Mouse (Mus musculus) C2C12 (cell line): Measurements from ENCODE around the gene Rab3d. TPM values are rescaled to one million over a fixed set of nuclear protein-coding genes. Genes with fewer than 3 reads are reported as not detected.

Experiments used
- H3K27me3 ChIP-seq: one replicate; pipeline ENCODE4 v1.6.1; 2011; ENCODE audit not compliant: control insufficient read depth, insufficient read depth, insufficient read length
- H3K36me3 ChIP-seq: one replicate; pipeline ENCODE4 v1.6.1; 2011; ENCODE audit not compliant: control insufficient read depth, insufficient read depth
- H3K4me3 ChIP-seq: one replicate; pipeline ENCODE4 v1.5.1; 2011; ENCODE audit warnings: mild to moderate bottlenecking, control low read depth; ENCODE audit not compliant: poor library complexity, insufficient read depth, severe bottlenecking
- H3K79me2 ChIP-seq: one replicate; pipeline ENCODE4 v1.6.1; 2011; ENCODE audit not compliant: control insufficient read depth, insufficient read depth
- H3K79me3 ChIP-seq: one replicate; pipeline ENCODE4 v1.6.1; 2011; ENCODE audit warnings: low read depth, control low read depth
- H3ac ChIP-seq: one replicate; pipeline ENCODE3; 2011; ENCODE audit warnings: low read depth; ENCODE audit not compliant: control insufficient read depth, insufficient read length
- CEBPB ChIP-seq: IDR thresholded peaks from one replicate; pipeline ENCODE4 v1.6.1; 2011; ENCODE audit warnings: low read depth, mild to moderate bottlenecking, control low read depth, moderate library complexity
- CTCF ChIP-seq: IDR thresholded peaks from one replicate; pipeline ENCODE4 v1.5.1; 2011; ENCODE audit not compliant: control insufficient read depth, insufficient read depth, insufficient read length
- FOSL1 ChIP-seq: IDR thresholded peaks from one replicate; pipeline ENCODE4 v1.8.0; 2011; ENCODE audit warnings: mild to moderate bottlenecking, low read length; ENCODE audit not compliant: poor library complexity, insufficient read depth, severe bottlenecking
- MAX ChIP-seq: IDR thresholded peaks from one replicate; pipeline ENCODE4 v1.6.1; 2011; ENCODE audit warnings: mild to moderate bottlenecking, control low read depth
- MYOD1 ChIP-seq: IDR thresholded peaks from one replicate; pipeline ENCODE4 v1.6.1; 2011; ENCODE audit warnings: low read depth; ENCODE audit not compliant: control insufficient read depth, insufficient read length
- MYOG ChIP-seq: IDR thresholded peaks from one replicate; pipeline ENCODE4 v1.6.1; 2011; ENCODE audit not compliant: control insufficient read depth, insufficient read length; ENCODE audit errors: extremely low read depth
- USF1 ChIP-seq: IDR thresholded peaks from one replicate; pipeline ENCODE4 v1.6.1; 2011; ENCODE audit warnings: low read depth, mild to moderate bottlenecking, control low read depth, moderate library complexity
- polyA plus RNA-seq: library from polyadenylated mRNA; unstranded; fragments of >200 nt; fragmentation: generic; extraction: Trizol; gene quantifications from one replicate; pipeline ENCODE4 v1.2.1, GENCODE M21; 2012; ENCODE audit warnings: missing spikeins

Gene Rab3d
- polyA plus RNA-seq, 1 experiment: 12.2 TPM

- Histone ChIP-seq H3K36me3 (no peaks in the 10 kb centered on the region), H3ac (no peak overlapping the region), H3K27me3 (no peaks in the 10 kb centered on the region), H3K4me3 (no peak overlapping the region), H3K79me3 (peaks cover 2% of the 10 kb centered on the region), H3K79me2 (peaks cover 16% of the 10 kb centered on the region)
- no peak for TF ChIP-seq MYOG
Measured at GRCm38 (mm10) chr9:21929208-21929607, 11.2 kb upstream of the Rab3d start.

GRCm38 (mm10) chr9:21927208-21927753 lies 9.3 kb upstream of the Rab3d start, which contains the start of the genes Ccdc159 and Tmem205:
TSS of gene Ccdc159 (plus strand) at chr9:21927471.
TSS of gene Tmem205 (minus strand) at chr9:21927556.
- Histone ChIP-seq H3ac (peak within 1 kb of the TSS; percentile 53), H3K36me3 (no peaks in the 10 kb centered on the region)
- TF ChIP-seq MYOD1: no peak
- TF ChIP-seq CTCF: no peak
- no peak for TF ChIP-seq MYOG
- no peak for TF ChIP-seq FOSL1
- no peak for TF ChIP-seq CEBPB

GRCm38 (mm10) chr9:21926784-21927183 lies 8.8 kb upstream of the Rab3d start:
- Histone ChIP-seq H3K79me3 (peaks cover 2% of the 10 kb centered on the region), H3K79me2 (peaks cover 16% of the 10 kb centered on the region), H3K27me3 (no peaks in the 10 kb centered on the region), H3ac (peak overlapping the region; percentile 53), H3K36me3 (no peaks in the 10 kb centered on the region), H3K4me3 (peak overlapping the region; percentile 42)
- TF ChIP-seq FOSL1 (no peak), MAX (no peak), MYOD1 (no peak), CTCF (no peak), CEBPB (no peak), USF1 (no peak), MYOG (no peak)

More at GRCm38 (mm10) chr9:21927208-21927753, 9.3 kb upstream of the Rab3d start, which contains the start of the genes Ccdc159 and Tmem205:
- peaks cover 2% of the 10 kb centered on the region for H3K79me3 ChIP-seq
- peak within 1 kb of the TSS; percentile 42 for H3K4me3 ChIP-seq
- H3K79me2 ChIP-seq: peaks cover 16% of the 10 kb centered on the region
- H3K27me3 ChIP-seq: no peaks in the 10 kb centered on the region

- peak overlapping the region; percentile 42 for H3K4me3 ChIP-seq
- no peaks in the 10 kb centered on the region for H3K27me3 ChIP-seq
- H3K79me3 ChIP-seq: peaks cover 2% of the 10 kb centered on the region
- peaks cover 16% of the 10 kb centered on the region for H3K79me2 ChIP-seq
- H3K36me3 ChIP-seq: no peaks in the 10 kb centered on the region
- no peak overlapping the region for H3ac ChIP-seq
- TF ChIP-seq FOSL1 (no peak), CTCF (no peak), USF1 (no peak), MAX (no peak), MYOG (no peak), MYOD1 (no peak), CEBPB (no peak)
Measured at GRCm38 (mm10) chr9:21926155-21926554, 8.2 kb upstream of the Rab3d start.

- Histone ChIP-seq H3ac (no peak overlapping the region), H3K27me3 (no peaks in the 10 kb centered on the region), H3K79me2 (peaks cover 16% of the 10 kb centered on the region), H3K79me3 (peaks cover 2% of the 10 kb centered on the region), H3K4me3 (no peak overlapping the region), H3K36me3 (no peaks in the 10 kb centered on the region)
- no peak for TF ChIP-seq FOSL1
- no peak for TF ChIP-seq CEBPB
- no peak for TF ChIP-seq CTCF
Measured at GRCm38 (mm10) chr9:21925506-21925905, 7.5 kb upstream of the Rab3d start.

GRCm38 (mm10) chr9:21925034-21925433 lies 7.0 kb upstream of the Rab3d start:
- Histone ChIP-seq H3K36me3 (no peaks in the 10 kb centered on the region), H3ac (no peak overlapping the region), H3K4me3 (no peak overlapping the region), H3K27me3 (no peaks in the 10 kb centered on the region), H3K79me2 (peaks cover 16% of the 10 kb centered on the region), H3K79me3 (peaks cover 2% of the 10 kb centered on the region)
- TF ChIP-seq MYOD1 (no peak), USF1 (no peak), FOSL1 (no peak), CEBPB (no peak), MAX (no peak), CTCF (no peak), MYOG (no peak)
